Mouse (Mus musculus) ES-E14 (cell line): ENCODE measurements at regions not wholly inside any gene's neighbourhood (a gene's known extent, or its start where the extent isn't known, plus 50 kb on each side); places are given as distances from the start of the nearest gene placed in this dataset.

Source experiments
- MAFK ChIP-seq: IDR thresholded peaks from 2 replicates; pipeline ENCODE4 v1.6.1; 2014; ENCODE audit warnings: mild to moderate bottlenecking, low read depth, low read length, inconsistent platforms; ENCODE audit not compliant: insufficient read depth
- ZC3H11A ChIP-seq: IDR thresholded peaks from 2 replicates; pipeline ENCODE4 v1.6.1; 2012; ENCODE audit warnings: low read depth, mild to moderate bottlenecking, inconsistent platforms, low read length, borderline replicate concordance

GRCm38 (mm10) chr12:71427974-71428373 lies 118.3 kb downstream of the Dact1 start:
- TF ChIP-seq MAFK (no peak), ZC3H11A (no peak)
